Mouse (Mus musculus) olfactory bulb, adult 2 months (tissue): Measurements from ENCODE around the gene Ccnd2.

ENCODE experiments used
- CTCF ChIP-seq: fragments of 200-500 bp; IDR thresholded peaks from 2 replicates; pipeline ENCODE4 v1.5.1; 2012; ENCODE audit warnings: low read depth, mild to moderate bottlenecking, low read length, moderate library complexity; ENCODE audit not compliant: insufficient read depth
- POLR2A ChIP-seq: fragments of 200-500 bp; IDR thresholded peaks from 2 replicates; pipeline ENCODE4 v1.6.1; 2012; ENCODE audit warnings: mild to moderate bottlenecking, low read depth, low read length, moderate library complexity; ENCODE audit not compliant: insufficient read depth

- TF ChIP-seq CTCF (no peak), POLR2A (no peak)
These were observed 45.8 kb downstream of the Ccnd2 start for GRCm38 (mm10) chr6:127106189-127106588.
